Mouse (Mus musculus): ENCODE data around the gene Mreg. TPM values are rescaled to one million over a fixed set of nuclear protein-coding genes. Genes with fewer than 3 reads are reported as not detected.
"Not testable (repeated sequence)": the region's sequence is repeated elsewhere in the genome, so short reads cannot be mapped to it uniquely, and the experiment has no call there.

Mreg gene
- polyA plus RNA-seq, 1 experiment from 2014 or later: 2.3 TPM

- H3K4me3 ChIP-seq (replicated peaks; ENCODE audit: low read depth, low read length): peak overlapping the region; percentile 53
- H3K36me3 ChIP-seq (ENCODE audit: control insufficient read depth, insufficient read depth, low read length); H3K4me1 ChIP-seq (ENCODE audit: control insufficient read depth, insufficient read depth, low read length); H3K9me3 ChIP-seq (ENCODE audit: control insufficient read depth, low read length); H3K27me3 ChIP-seq (ENCODE audit: control insufficient read depth, insufficient read depth, low read length): not testable (repeated sequence)
- DNase-seq: peak; percentile 86
- H3K4me2 ChIP-seq (ENCODE audit: low read length): peak overlapping the region; percentile 62
- under 1% methylated on average over 35 of the region's 50 CpGs for WGBS
- peak overlapping the region; percentile 64 for H3K9ac ChIP-seq (replicated peaks; ENCODE audit: low read length)
- peak; percentile 85 for ATAC-seq (ENCODE audit: low FRiP score, low TSS enrichment)
- H3K27ac ChIP-seq (replicated peaks; ENCODE audit: low read depth, low read length): peak overlapping the region; percentile 78
Measured at GRCm38 (mm10) chr1:72236363-72237006, 24.4 kb upstream of the Mreg start.

- H3K36me3 ChIP-seq (ENCODE audit: control insufficient read depth, insufficient read depth, low read length); H3K4me1 ChIP-seq (ENCODE audit: control insufficient read depth, insufficient read depth, low read length); DNase-seq; H3K4me2 ChIP-seq (ENCODE audit: low read length); H3K27me3 ChIP-seq (ENCODE audit: control insufficient read depth, insufficient read depth, low read length); H3K9me3 ChIP-seq (ENCODE audit: control insufficient read depth, low read length); H3K27ac ChIP-seq (replicated peaks; ENCODE audit: low read depth, low read length); H3K9ac ChIP-seq (replicated peaks; ENCODE audit: low read length); ATAC-seq (ENCODE audit: low FRiP score, low TSS enrichment); H3K4me3 ChIP-seq (replicated peaks; ENCODE audit: low read depth, low read length): not testable (repeated sequence)
- WGBS: 85% methylated on average over 10 of the region's 10 CpGs
Measured at GRCm38 (mm10) chr1:72232592-72232991, 20.5 kb upstream of the Mreg start.

- H3K9ac ChIP-seq (replicated peaks; ENCODE audit: low read length): no peak overlapping the region
- peaks cover 5% of the 10 kb centered on the region for H3K27me3 ChIP-seq (ENCODE audit: control insufficient read depth, insufficient read depth, low read length)
- WGBS: 16% methylated on average over 3 of the region's 3 CpGs
- H3K9me3 ChIP-seq (ENCODE audit: control insufficient read depth, low read length): no peaks in the 10 kb centered on the region
- no peak for ATAC-seq (ENCODE audit: low FRiP score, low TSS enrichment)
- DNase-seq: no peak
- H3K27ac ChIP-seq (replicated peaks; ENCODE audit: low read depth, low read length): no peak overlapping the region
- H3K4me2 ChIP-seq (ENCODE audit: low read length): no peak overlapping the region
- H3K4me1 ChIP-seq (ENCODE audit: control insufficient read depth, insufficient read depth, low read length): no peaks in the 10 kb centered on the region
- H3K4me3 ChIP-seq (replicated peaks; ENCODE audit: low read depth, low read length): no peak overlapping the region
- no peaks in the 10 kb centered on the region for H3K36me3 ChIP-seq (ENCODE audit: control insufficient read depth, insufficient read depth, low read length)
Measured at GRCm38 (mm10) chr1:72228974-72229373, 16.9 kb upstream of the Mreg start.

- H3K9me3 ChIP-seq (ENCODE audit: control insufficient read depth, low read length): no peaks in the 10 kb centered on the region
- 89% methylated on average over 5 of the region's 5 CpGs for WGBS
- no peak for ATAC-seq (ENCODE audit: low FRiP score, low TSS enrichment)
Measured at GRCm38 (mm10) chr1:72227546-72227945, 15.4 kb upstream of the Mreg start.

GRCm38 (mm10) chr1:72226887-72227481 is 14.9 kb upstream of the Mreg start:
- Histone ChIP-seq H3K9me3 (ENCODE audit: control insufficient read depth, low read length) (no peaks in the 10 kb centered on the region), H3K27me3 (ENCODE audit: control insufficient read depth, insufficient read depth, low read length) (peaks cover 10% of the 10 kb centered on the region), H3K9ac (replicated peaks; ENCODE audit: low read length) (no peak overlapping the region), H3K4me2 (ENCODE audit: low read length) (peak overlapping the region; percentile 62), H3K27ac (replicated peaks; ENCODE audit: low read depth, low read length) (no peak overlapping the region), H3K36me3 (ENCODE audit: control insufficient read depth, insufficient read depth, low read length) (no peaks in the 10 kb centered on the region), H3K4me3 (replicated peaks; ENCODE audit: low read depth, low read length) (no peak overlapping the region), H3K4me1 (ENCODE audit: control insufficient read depth, insufficient read depth, low read length) (no peaks in the 10 kb centered on the region)
- no peak for ATAC-seq (ENCODE audit: low FRiP score, low TSS enrichment)
- no peak for DNase-seq
- 62% methylated on average over 4 of the region's 4 CpGs for WGBS

More at GRCm38 (mm10) chr1:72227546-72227945, 15.4 kb upstream of the Mreg start:
- no peak overlapping the region for H3K9ac ChIP-seq (replicated peaks; ENCODE audit: low read length)
- H3K27ac ChIP-seq (replicated peaks; ENCODE audit: low read depth, low read length): no peak overlapping the region
- H3K4me2 ChIP-seq (ENCODE audit: low read length): no peak overlapping the region
- no peak overlapping the region for H3K4me3 ChIP-seq (replicated peaks; ENCODE audit: low read depth, low read length)
- no peak for DNase-seq
- peaks cover 10% of the 10 kb centered on the region for H3K27me3 ChIP-seq (ENCODE audit: control insufficient read depth, insufficient read depth, low read length)
- H3K4me1 ChIP-seq (ENCODE audit: control insufficient read depth, insufficient read depth, low read length): no peaks in the 10 kb centered on the region
- no peaks in the 10 kb centered on the region for H3K36me3 ChIP-seq (ENCODE audit: control insufficient read depth, insufficient read depth, low read length)

GRCm38 (mm10) chr1:72226172-72226886 is 14.2 kb upstream of the Mreg start:
- Histone ChIP-seq H3K36me3 (ENCODE audit: control insufficient read depth, insufficient read depth, low read length) (no peaks in the 10 kb centered on the region), H3K4me2 (ENCODE audit: low read length) (peak overlapping the region; percentile 62), H3K9ac (replicated peaks; ENCODE audit: low read length) (peak overlapping the region; percentile 49; the same call in 1 of the 2 replicates), H3K9me3 (ENCODE audit: control insufficient read depth, low read length) (no peaks in the 10 kb centered on the region), H3K4me1 (ENCODE audit: control insufficient read depth, insufficient read depth, low read length) (no peaks in the 10 kb centered on the region), H3K4me3 (replicated peaks; ENCODE audit: low read depth, low read length) (peak overlapping the region; percentile 39), H3K27ac (replicated peaks; ENCODE audit: low read depth, low read length) (0 out of 2 replicates have a peak overlapping the region, but pooled peaks have one; percentile 3), H3K27me3 (ENCODE audit: control insufficient read depth, insufficient read depth, low read length) (peaks cover 10% of the 10 kb centered on the region)
- DNase-seq: peak; percentile 81
- peak; percentile 86 for ATAC-seq (ENCODE audit: low FRiP score, low TSS enrichment)
- 1% methylated on average over 9 of the region's 18 CpGs for WGBS

GRCm38 (mm10) chr1:72225720-72226171 is 13.6 kb upstream of the Mreg start:
- H3K27ac ChIP-seq (replicated peaks; ENCODE audit: low read depth, low read length): 0 out of 2 replicates have a peak overlapping the region, but pooled peaks have one; percentile 37
- WGBS: 2% methylated on average over 25 of the region's 31 CpGs

GRCm38 (mm10) chr1:72225054-72225718 is 13.1 kb upstream of the Mreg start:
- Histone ChIP-seq H3K27ac (replicated peaks; ENCODE audit: low read depth, low read length) (0 out of 2 replicates have a peak overlapping the region, but pooled peaks have one; percentile 37), H3K27me3 (ENCODE audit: control insufficient read depth, insufficient read depth, low read length) (peaks cover 10% of the 10 kb centered on the region), H3K9ac (replicated peaks; ENCODE audit: low read length) (peak overlapping the region; percentile 49; the same call in 1 of the 2 replicates), H3K4me2 (ENCODE audit: low read length) (peak overlapping the region; percentile 62), H3K4me1 (ENCODE audit: control insufficient read depth, insufficient read depth, low read length) (no peaks in the 10 kb centered on the region), H3K4me3 (replicated peaks; ENCODE audit: low read depth, low read length) (peak overlapping the region; percentile 39), H3K36me3 (ENCODE audit: control insufficient read depth, insufficient read depth, low read length) (no peaks in the 10 kb centered on the region), H3K9me3 (ENCODE audit: control insufficient read depth, low read length) (no peaks in the 10 kb centered on the region)
- DNase-seq: no peak
- ATAC-seq (ENCODE audit: low FRiP score, low TSS enrichment): no peak
- 6% methylated on average over 13 of the region's 13 CpGs for WGBS

More at GRCm38 (mm10) chr1:72225720-72226171, 13.6 kb upstream of the Mreg start:
- H3K4me1 ChIP-seq (ENCODE audit: control insufficient read depth, insufficient read depth, low read length); H3K9me3 ChIP-seq (ENCODE audit: control insufficient read depth, low read length); H3K36me3 ChIP-seq (ENCODE audit: control insufficient read depth, insufficient read depth, low read length): not testable (repeated sequence)
- Histone ChIP-seq H3K4me2 (ENCODE audit: low read length) (peak overlapping the region; percentile 62), H3K27me3 (ENCODE audit: control insufficient read depth, insufficient read depth, low read length) (peaks cover 10% of the 10 kb centered on the region), H3K9ac (replicated peaks; ENCODE audit: low read length) (peak overlapping the region; percentile 49; the same call in 1 of the 2 replicates), H3K4me3 (replicated peaks; ENCODE audit: low read depth, low read length) (peak overlapping the region; percentile 39)
- DNase-seq: peak; percentile 92
- peak; percentile 89 for ATAC-seq (ENCODE audit: low FRiP score, low TSS enrichment)

All from midbrain, embryonic 14.5 days (tissue).